Mouse (Mus musculus): ENCODE measurements around the gene Dner. TPM values are rescaled to one million over a fixed set of nuclear protein-coding genes. Genes with fewer than 3 reads are reported as not detected.

Dner gene
- polyA plus RNA-seq, 1 experiment from 2014 or later: 328 TPM

DNA sequence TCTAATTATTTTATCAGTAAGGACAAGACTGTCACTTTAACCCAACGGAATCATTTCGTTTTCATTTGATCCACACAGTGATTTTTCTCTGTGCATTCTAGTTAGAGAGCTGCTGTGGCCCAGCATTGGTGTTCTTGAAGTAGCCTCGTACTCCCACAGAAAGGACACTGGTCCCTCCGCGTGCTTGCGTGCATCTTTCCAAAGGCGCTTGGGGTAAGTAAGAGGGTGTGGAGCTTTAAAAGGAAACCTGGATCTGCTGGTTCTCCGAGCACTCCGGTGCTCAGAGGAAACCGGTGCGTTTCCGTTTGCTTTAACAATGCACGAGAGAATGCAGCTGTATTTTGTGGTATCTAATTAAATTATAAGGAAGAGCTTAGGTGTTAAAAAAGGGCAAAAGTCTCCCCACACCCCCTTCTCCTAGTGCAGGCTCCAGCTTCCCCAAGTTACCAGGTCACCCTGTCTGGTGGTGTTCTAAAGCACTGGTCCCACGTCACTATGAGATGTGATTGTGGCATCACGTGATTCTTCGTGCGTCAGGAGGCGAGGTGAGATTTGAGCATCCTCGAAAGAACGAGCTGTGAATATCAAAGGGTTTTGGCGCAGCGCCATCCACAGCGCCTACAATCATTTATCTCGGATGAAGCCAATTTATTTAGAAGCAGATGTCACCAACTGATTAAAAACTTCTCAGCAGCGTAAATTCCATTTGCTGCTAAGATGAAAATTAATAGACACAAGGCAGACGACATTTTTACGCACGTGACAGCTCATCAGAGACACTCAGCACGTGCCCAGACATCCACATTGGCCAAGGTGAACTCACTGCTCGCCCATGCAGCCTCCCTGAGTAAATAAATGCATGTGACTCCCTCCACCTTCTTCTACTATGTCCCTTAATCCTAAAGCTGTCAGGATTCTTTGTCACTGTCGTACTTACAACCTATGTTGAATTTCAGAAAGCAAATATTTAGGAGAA is 14.1 kb upstream of the Dner start:
- peak overlapping the region; percentile 65 for H3K4me2 ChIP-seq (ENCODE audit: low read length)
- peak; percentile 90 for ATAC-seq
- no peaks in the 10 kb centered on the region for H3K9me3 ChIP-seq (ENCODE audit: control insufficient read depth, low read length)
- no peaks in the 10 kb centered on the region for H3K27me3 ChIP-seq (replicated peaks; ENCODE audit: control insufficient read depth, insufficient read depth, low read length)
- H3K4me3 ChIP-seq (ENCODE audit: low read length): peak overlapping the region; percentile 37
- peak overlapping the region; percentile 53 for H3K9ac ChIP-seq (ENCODE audit: low read depth, low read length)
- no peaks in the 10 kb centered on the region for H3K36me3 ChIP-seq (ENCODE audit: control insufficient read depth, insufficient read depth, low read length)
- WGBS: 9% methylated on average over 31 of the region's 31 CpGs
- H3K4me1 ChIP-seq (ENCODE audit: control insufficient read depth, insufficient read depth, low read depth, low read length): no peaks in the 10 kb centered on the region
- peak overlapping the region; percentile 78 for H3K27ac ChIP-seq (ENCODE audit: low read depth, low read length)

DNA sequence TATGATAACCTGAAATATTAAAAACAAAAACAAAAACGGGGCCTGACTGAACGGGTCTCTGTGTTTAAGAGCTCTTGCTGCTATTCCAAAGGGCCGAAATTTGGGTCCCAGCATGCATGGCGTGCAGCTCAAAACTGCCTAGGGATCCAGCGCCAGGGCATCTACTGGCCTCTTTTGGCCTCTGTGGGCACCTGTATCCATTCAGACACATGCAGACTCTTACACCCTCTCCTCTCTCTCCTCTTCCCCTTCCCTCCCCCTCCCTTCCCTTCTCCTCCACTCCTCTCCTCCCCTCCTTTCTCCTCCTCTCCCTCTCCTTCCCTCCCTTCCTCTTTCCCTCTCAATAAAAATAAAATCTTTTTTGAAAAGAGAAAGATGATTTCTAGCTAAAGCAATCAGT is 13.4 kb upstream of the Dner start:
- Histone ChIP-seq H3K4me3 (ENCODE audit: low read length) (peak overlapping the region; percentile 37; the same call in 1 of the 2 replicates), H3K27me3 (replicated peaks; ENCODE audit: control insufficient read depth, insufficient read depth, low read length) (no peaks in the 10 kb centered on the region), H3K9ac (ENCODE audit: low read depth, low read length) (peak overlapping the region; percentile 50), H3K27ac (ENCODE audit: low read depth, low read length) (peak overlapping the region; percentile 78; the same call in 1 of the 2 replicates), H3K4me2 (ENCODE audit: low read length) (peak overlapping the region; percentile 65), H3K4me1 (ENCODE audit: control insufficient read depth, insufficient read depth, low read depth, low read length) (no peaks in the 10 kb centered on the region), H3K9me3 (ENCODE audit: control insufficient read depth, low read length) (no peaks in the 10 kb centered on the region), H3K36me3 (ENCODE audit: control insufficient read depth, insufficient read depth, low read length) (no peaks in the 10 kb centered on the region)
- ATAC-seq: peak; percentile 62
- whole genome bisulfite sequencing: 21% methylated on average over 5 of the region's 5 CpGs

DNA sequence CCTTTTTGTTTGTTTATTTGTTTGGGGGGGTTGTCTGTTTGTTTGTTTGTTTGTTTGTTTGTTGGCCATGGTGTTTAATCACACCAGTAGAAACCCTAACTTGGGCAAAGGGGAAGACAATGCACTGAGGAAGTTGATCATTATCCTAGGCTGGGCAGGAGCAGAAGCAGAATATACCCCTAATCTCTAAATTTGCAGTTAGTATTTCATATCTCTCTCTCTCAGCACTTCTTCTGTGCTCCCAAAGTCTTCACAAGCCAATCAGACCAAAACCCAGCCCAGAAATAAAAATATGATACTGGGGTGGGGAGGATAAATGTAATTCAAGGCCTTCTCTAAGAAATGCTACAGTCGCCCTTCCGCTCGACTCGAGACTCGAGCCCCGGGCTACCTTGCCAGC is 4.2 kb upstream of the Dner start:
- ATAC-seq: no peak
- Histone ChIP-seq H3K9me3 (ENCODE audit: control insufficient read depth, low read length) (no peaks in the 10 kb centered on the region), H3K4me2 (ENCODE audit: low read length) (no peak overlapping the region), H3K9ac (ENCODE audit: low read depth, low read length) (no peak overlapping the region), H3K4me1 (ENCODE audit: control insufficient read depth, insufficient read depth, low read depth, low read length) (peaks cover 7% of the 10 kb centered on the region), H3K27me3 (replicated peaks; ENCODE audit: control insufficient read depth, insufficient read depth, low read length) (no peaks in the 10 kb centered on the region), H3K27ac (ENCODE audit: low read depth, low read length) (no peak overlapping the region), H3K36me3 (ENCODE audit: control insufficient read depth, insufficient read depth, low read length) (no peaks in the 10 kb centered on the region), H3K4me3 (ENCODE audit: low read length) (no peak overlapping the region)
- WGBS: 99% methylated on average over 6 of the region's 6 CpGs

DNA sequence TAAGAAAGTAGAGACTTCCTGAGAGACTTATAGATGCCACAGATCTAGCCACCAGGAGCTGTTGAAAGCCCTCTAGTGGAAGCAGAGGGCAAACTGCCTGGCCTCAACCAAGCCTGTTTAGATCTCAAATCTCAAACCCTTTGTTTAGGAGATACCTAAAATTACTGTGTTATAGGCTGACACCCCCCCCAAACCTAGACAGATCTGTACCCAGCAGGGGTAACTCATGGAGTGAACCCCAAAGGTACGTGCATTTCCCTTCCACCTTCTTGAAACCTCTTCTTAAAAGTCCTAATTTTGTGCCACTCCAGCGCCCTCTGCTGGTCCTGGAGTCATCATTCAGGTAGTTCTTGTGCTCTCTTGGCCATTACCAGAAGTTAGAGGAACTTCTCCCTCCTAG is 1.1 kb upstream of the Dner start:
- 2% methylated on average over 2 of the region's 2 CpGs for WGBS
- no peak overlapping the region for H3K9ac ChIP-seq (ENCODE audit: low read depth, low read length)
- H3K27ac ChIP-seq (ENCODE audit: low read depth, low read length): no peak overlapping the region

DNA sequence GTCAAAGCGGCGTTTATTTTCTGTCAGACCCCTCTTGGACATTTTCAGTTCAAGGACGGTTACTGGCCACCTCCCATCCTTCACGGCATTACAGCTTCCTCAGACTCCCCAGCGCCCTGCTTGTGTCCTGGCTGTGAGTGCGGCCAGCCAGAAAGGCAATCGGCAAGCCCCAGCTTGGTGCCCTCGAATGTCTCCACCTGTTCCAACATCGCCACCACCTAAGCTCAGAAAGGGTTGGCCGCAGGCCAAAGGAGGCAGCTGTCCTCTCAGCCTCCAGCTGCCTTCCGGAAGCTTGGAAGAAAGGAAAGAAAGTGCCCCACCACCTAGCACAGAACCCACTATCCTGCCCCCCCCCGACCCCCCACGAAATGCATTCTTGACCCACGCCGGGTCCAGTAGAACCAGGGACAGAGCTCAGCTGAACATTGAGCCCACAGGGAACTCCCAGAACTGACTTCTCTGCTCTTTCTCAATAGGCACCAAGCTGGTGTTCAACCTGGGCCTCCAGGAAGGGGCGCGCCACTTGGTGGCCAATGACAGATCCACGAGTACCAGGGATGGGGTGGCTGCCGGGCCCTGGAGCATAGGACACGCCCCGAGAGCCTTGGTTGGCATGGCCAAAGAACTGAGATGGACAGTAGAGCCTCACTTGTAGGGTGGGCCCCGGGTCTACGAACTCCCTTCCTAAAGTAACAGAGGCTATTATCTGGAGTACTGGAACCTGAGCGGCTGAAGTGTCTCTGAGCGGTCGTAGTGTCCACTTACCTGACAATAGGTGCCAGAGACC is 1.1 kb downstream of the Dner start:
- 4% methylated on average over 26 of the region's 26 CpGs for WGBS
- peak; percentile 69 for ATAC-seq

More for the DNA sequence above, 1.1 kb upstream of the Dner start:
- H3K4me3 ChIP-seq (ENCODE audit: low read length): no peak overlapping the region
- H3K9me3 ChIP-seq (ENCODE audit: control insufficient read depth, low read length): no peaks in the 10 kb centered on the region
- no peaks in the 10 kb centered on the region for H3K36me3 ChIP-seq (ENCODE audit: control insufficient read depth, insufficient read depth, low read length)
- H3K27me3 ChIP-seq (replicated peaks; ENCODE audit: control insufficient read depth, insufficient read depth, low read length): no peaks in the 10 kb centered on the region
- ATAC-seq: no peak
- H3K4me1 ChIP-seq (ENCODE audit: control insufficient read depth, insufficient read depth, low read depth, low read length): peaks cover 16% of the 10 kb centered on the region
- H3K4me2 ChIP-seq (ENCODE audit: low read length): peak overlapping the region; percentile 33; the same call in 1 of the 2 replicates

DNA sequence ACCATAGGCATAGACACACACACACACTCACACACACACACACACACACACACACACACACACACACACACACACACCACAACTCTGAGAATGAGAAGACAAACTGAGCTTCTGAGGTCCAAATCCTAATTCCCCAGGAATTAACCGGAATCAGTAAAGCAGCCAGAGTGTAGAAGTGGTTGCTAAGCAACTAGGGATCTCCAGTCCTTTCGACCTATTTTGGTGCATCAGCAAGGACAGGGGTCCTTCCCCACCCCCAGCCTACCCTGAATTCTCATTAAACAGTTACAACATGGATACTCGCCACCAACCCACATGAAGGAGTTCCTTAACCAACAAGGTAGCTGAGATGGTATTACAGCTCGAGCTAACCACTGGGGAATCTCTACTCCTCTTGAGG is 18.1 kb downstream of the Dner start:
- WGBS: 57% methylated on average over 4 of the region's 4 CpGs
- no peaks in the 10 kb centered on the region for H3K36me3 ChIP-seq (ENCODE audit: control insufficient read depth, insufficient read depth, low read length)
- H3K27me3 ChIP-seq (replicated peaks; ENCODE audit: control insufficient read depth, insufficient read depth, low read length): no peaks in the 10 kb centered on the region
- H3K4me3 ChIP-seq (ENCODE audit: low read length): no peak overlapping the region
- 0 out of 2 replicates have a peak, but pooled peaks have one; percentile 48 for ATAC-seq
- H3K4me2 ChIP-seq (ENCODE audit: low read length): no peak overlapping the region
- H3K4me1 ChIP-seq (ENCODE audit: control insufficient read depth, insufficient read depth, low read depth, low read length): peaks cover 5% of the 10 kb centered on the region
- no peaks in the 10 kb centered on the region; the same call in 1 of the 2 replicates for H3K9me3 ChIP-seq (ENCODE audit: control insufficient read depth, low read length)
- no peak overlapping the region for H3K27ac ChIP-seq (ENCODE audit: low read depth, low read length)
- no peak overlapping the region for H3K9ac ChIP-seq (ENCODE audit: low read depth, low read length)

More for the DNA sequence above, 1.1 kb downstream of the Dner start:
- Histone ChIP-seq H3K4me1 (ENCODE audit: control insufficient read depth, insufficient read depth, low read depth, low read length) (peaks cover 29% of the 10 kb centered on the region), H3K36me3 (ENCODE audit: control insufficient read depth, insufficient read depth, low read length) (no peaks in the 10 kb centered on the region), H3K27ac (ENCODE audit: low read depth, low read length) (peak overlapping the region; percentile 97), H3K27me3 (replicated peaks; ENCODE audit: control insufficient read depth, insufficient read depth, low read length) (no peaks in the 10 kb centered on the region), H3K4me3 (ENCODE audit: low read length) (peak overlapping the region; percentile 98), H3K9me3 (ENCODE audit: control insufficient read depth, low read length) (no peaks in the 10 kb centered on the region), H3K9ac (ENCODE audit: low read depth, low read length) (peak overlapping the region; percentile 96), H3K4me2 (ENCODE audit: low read length) (peak overlapping the region; percentile 84)

DNA sequence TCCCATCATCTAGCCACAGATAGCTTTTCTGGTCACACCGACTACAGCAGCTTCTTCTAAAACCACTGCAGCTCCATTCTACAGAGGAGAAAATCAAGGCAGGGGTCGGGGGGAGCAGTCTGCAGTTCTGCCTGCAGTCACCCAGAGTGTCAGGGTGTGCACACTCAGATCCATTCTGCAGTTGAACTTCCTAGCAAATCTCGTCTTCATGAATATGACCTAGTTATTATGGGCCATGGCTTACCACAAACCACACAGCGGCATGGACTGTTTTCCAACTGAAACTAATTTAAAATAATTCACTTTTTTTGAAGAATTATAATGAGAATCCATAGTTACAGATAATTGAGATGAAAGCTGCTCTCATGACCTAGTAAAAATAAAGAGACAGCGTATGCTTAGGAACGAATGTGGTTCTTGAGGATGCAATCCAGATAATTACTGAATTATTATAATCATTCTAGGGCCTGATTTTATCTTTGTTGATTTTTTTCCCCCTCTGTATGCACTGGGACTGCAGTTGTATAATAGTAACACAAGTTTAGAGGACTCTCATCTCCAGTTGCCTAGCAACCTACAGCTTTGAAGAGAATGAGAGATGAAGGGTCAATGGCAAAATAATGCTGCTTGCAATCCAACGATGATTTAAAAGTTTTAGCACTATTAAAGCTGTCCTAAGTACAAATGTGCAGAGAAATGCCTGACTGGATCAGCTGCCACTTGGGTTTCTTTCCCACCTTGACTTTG is 27.7 kb downstream of the Dner start:
- H3K27me3 ChIP-seq (replicated peaks; ENCODE audit: control insufficient read depth, insufficient read depth, low read length): no peaks in the 10 kb centered on the region
- no peak overlapping the region for H3K4me2 ChIP-seq (ENCODE audit: low read length)
- no peak overlapping the region for H3K9ac ChIP-seq (ENCODE audit: low read depth, low read length)
- no peaks in the 10 kb centered on the region for H3K9me3 ChIP-seq (ENCODE audit: control insufficient read depth, low read length)
- no peak for ATAC-seq
- H3K36me3 ChIP-seq (ENCODE audit: control insufficient read depth, insufficient read depth, low read length): no peaks in the 10 kb centered on the region
- no peak overlapping the region for H3K27ac ChIP-seq (ENCODE audit: low read depth, low read length)
- H3K4me1 ChIP-seq (ENCODE audit: control insufficient read depth, insufficient read depth, low read depth, low read length): peaks cover 6% of the 10 kb centered on the region
- H3K4me3 ChIP-seq (ENCODE audit: low read length): no peak overlapping the region
- whole genome bisulfite sequencing: 76% methylated on average over 7 of the region's 7 CpGs

DNA sequence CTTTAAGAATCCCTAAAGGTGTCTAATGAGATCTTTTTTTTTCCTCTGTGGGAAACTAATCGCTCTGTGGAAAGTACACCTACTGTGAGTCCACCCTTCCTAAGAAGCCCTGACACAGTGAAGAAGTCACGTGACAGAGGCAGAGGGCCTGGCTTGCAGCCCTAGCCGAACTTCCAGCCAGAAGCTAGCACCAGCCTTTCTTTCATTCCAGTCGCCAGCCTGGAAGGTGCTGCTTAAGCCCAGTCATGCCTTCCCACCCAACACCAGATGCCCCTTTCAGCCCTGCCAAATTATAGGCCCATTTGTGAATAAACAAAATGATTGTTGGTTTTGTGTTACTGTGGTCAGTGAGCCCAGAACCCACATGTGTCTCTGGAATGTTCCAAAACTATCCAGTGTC is 28.4 kb downstream of the Dner start:
- Histone ChIP-seq H3K27ac (ENCODE audit: low read depth, low read length) (no peak overlapping the region), H3K36me3 (ENCODE audit: control insufficient read depth, insufficient read depth, low read length) (no peaks in the 10 kb centered on the region), H3K9ac (ENCODE audit: low read depth, low read length) (no peak overlapping the region), H3K4me3 (ENCODE audit: low read length) (no peak overlapping the region), H3K4me2 (ENCODE audit: low read length) (no peak overlapping the region), H3K9me3 (ENCODE audit: control insufficient read depth, low read length) (no peaks in the 10 kb centered on the region), H3K27me3 (replicated peaks; ENCODE audit: control insufficient read depth, insufficient read depth, low read length) (no peaks in the 10 kb centered on the region), H3K4me1 (ENCODE audit: control insufficient read depth, insufficient read depth, low read depth, low read length) (peaks cover 6% of the 10 kb centered on the region)
- WGBS: 72% methylated on average over 4 of the region's 4 CpGs
- no peak for ATAC-seq
